34 mouse cellular contexts compared by ENCODE assay signal in the genomic region with DNA sequence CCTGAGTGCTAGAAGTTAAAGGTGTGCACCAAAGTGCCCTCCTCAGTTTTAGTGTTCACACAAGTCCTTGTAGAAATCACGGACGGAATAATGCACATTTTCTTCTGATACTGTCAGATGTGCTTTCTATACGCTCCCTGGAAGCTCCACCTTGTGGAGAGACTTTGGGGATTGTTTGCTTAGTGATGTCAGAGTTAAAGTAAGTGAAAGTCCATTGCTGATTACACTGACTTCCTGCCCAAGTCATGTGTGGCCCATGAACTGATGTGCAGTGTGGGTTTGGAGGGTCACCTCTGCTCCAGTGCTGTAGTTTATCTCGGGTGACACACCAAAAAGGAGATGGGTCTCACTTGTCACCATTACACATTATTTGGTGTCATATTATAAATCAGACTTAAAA. TPM values are rescaled to one million over a fixed set of nuclear protein-coding genes. Genes with fewer than 3 reads are reported as not detected.
DNase-seq lines count a peak whose midpoint lies in the region; ATAC-seq lines count a peak whose summit lies in the region.
"Had no signal": no experiment of that assay in that cellular context is flagged by ENCODE, and none has a peak within 500 bp of the region (broad histone marks: within the 10 kb centered on the region; RNA-seq: fewer than 3 reads in every experiment).

No protein-coding gene starts in this region.

- ATAC-seq in liver, embryonic 13.5 days (ENCODE audit: low read depth): peak; percentile 62
- peak; percentile 65 for ATAC-seq in intestine, embryonic 15.5 days
- peak; percentile 70 for ATAC-seq in liver, embryonic 15.5 days (ENCODE audit: insufficient read depth)
- ATAC-seq in heart, embryonic 11.5 days (replicated peaks; ENCODE audit: insufficient number of reproducible peaks, low FRiP score, low TSS enrichment): no peak
- ATAC-seq: forebrain, embryonic 15.5 days; hindbrain, postnatal 0 days had no signal

- no peak overlapping the region for H3K9ac ChIP-seq in liver, embryonic 13.5 days
- H3K9ac ChIP-seq in intestine, embryonic 15.5 days: no peak overlapping the region
- H3K9ac ChIP-seq in liver, embryonic 15.5 days: no peak overlapping the region
- H3K9ac ChIP-seq in heart, embryonic 11.5 days (ENCODE audit: low read depth, low read length): no peak overlapping the region
- H3K9ac ChIP-seq: embryonic facial prominence, embryonic 13.5 days; forebrain, embryonic 15.5 days; heart, embryonic 13.5 days; limb, embryonic 12.5 days; neural tube, embryonic 13.5 days; stomach, embryonic 15.5 days had no signal

- DNase-seq in liver, embryonic 13.5 days: no peak
- no peak for DNase-seq in liver
- peak; percentile 21 for DNase-seq in yolk sac, embryonic 10.5 days (ENCODE audit: low spot score)
- DNase-seq in natural killer cell, adult 2 months (ENCODE audit: low spot score in 2 of 2): no peak
- DNase-seq: adrenal gland, postnatal 25 days; cerebellum, adult 18-20 months; cerebellum, postnatal 10 days; heart, adult 2 months; heart, postnatal 10 days; kidney, adult 11 months; kidney, postnatal 14 days; lung, adult 18-20 months; lung, postnatal 14 days; thymus, adult 18-20 months; thymus, postnatal 25 days had no signal

- no peak overlapping the region for H3K4me3 ChIP-seq in liver, embryonic 13.5 days (replicated peaks)
- H3K4me3 ChIP-seq in intestine, embryonic 15.5 days (replicated peaks): no peak overlapping the region
- no peak overlapping the region for H3K4me3 ChIP-seq in liver, embryonic 15.5 days (replicated peaks)
- no peak overlapping the region for H3K4me3 ChIP-seq in heart, embryonic 11.5 days (ENCODE audit: low read depth, low read length)
- H3K4me3 ChIP-seq: embryonic facial prominence, embryonic 13.5 days; forebrain, embryonic 10.5 days; forebrain, embryonic 15.5 days; heart, adult 2 months; heart, embryonic 13.5 days; hindbrain, embryonic 10.5 days; left cerebral cortex, adult 2 months; limb, embryonic 12.5 days; myocyte; neural tube, embryonic 13.5 days; stomach, embryonic 15.5 days had no signal

- H3K4me2 ChIP-seq in liver, embryonic 13.5 days: no peak overlapping the region
- H3K4me2 ChIP-seq in intestine, embryonic 15.5 days (replicated peaks): no peak overlapping the region
- no peak overlapping the region for H3K4me2 ChIP-seq in liver, embryonic 15.5 days
- H3K4me2 ChIP-seq in heart, embryonic 11.5 days: no peak overlapping the region
- H3K4me2 ChIP-seq: embryonic facial prominence, embryonic 13.5 days; forebrain, embryonic 15.5 days; heart, embryonic 13.5 days; limb, embryonic 12.5 days; midbrain, embryonic 11.5 days; neural tube, embryonic 13.5 days; stomach, embryonic 15.5 days had no signal

- no peaks in the 10 kb centered on the region for H3K27me3 ChIP-seq in liver, embryonic 13.5 days
- H3K27me3 ChIP-seq in intestine, embryonic 15.5 days (replicated peaks): no peaks in the 10 kb centered on the region
- H3K27me3 ChIP-seq in liver, embryonic 15.5 days: no peaks in the 10 kb centered on the region
- no peaks in the 10 kb centered on the region for H3K27me3 ChIP-seq in heart, embryonic 11.5 days (ENCODE audit: control insufficient read depth, insufficient read depth, low read length)
- H3K27me3 ChIP-seq: embryonic facial prominence, embryonic 13.5 days; forebrain, embryonic 15.5 days; heart, embryonic 13.5 days; limb, embryonic 12.5 days; neural tube, embryonic 13.5 days; stomach, embryonic 15.5 days had no signal

- H3K4me1 ChIP-seq in liver, embryonic 13.5 days (replicated peaks): no peaks in the 10 kb centered on the region
- H3K4me1 ChIP-seq in intestine, embryonic 15.5 days (replicated peaks): no peaks in the 10 kb centered on the region
- no peaks in the 10 kb centered on the region for H3K4me1 ChIP-seq in liver, embryonic 15.5 days (replicated peaks)
- no peaks in the 10 kb centered on the region for H3K4me1 ChIP-seq in heart, embryonic 11.5 days (ENCODE audit: control insufficient read depth, insufficient read depth, low read length)
- H3K4me1 ChIP-seq: embryonic facial prominence, embryonic 13.5 days; forebrain, embryonic 10.5 days; forebrain, embryonic 15.5 days; heart, embryonic 13.5 days; hindbrain, embryonic 10.5 days; limb, embryonic 12.5 days; neural tube, embryonic 13.5 days; stomach, embryonic 15.5 days had no signal

- H3K9me3 ChIP-seq in liver, embryonic 13.5 days (replicated peaks): no peaks in the 10 kb centered on the region
- no peaks in the 10 kb centered on the region for H3K9me3 ChIP-seq in intestine, embryonic 15.5 days
- H3K9me3 ChIP-seq in liver, embryonic 15.5 days (replicated peaks): no peaks in the 10 kb centered on the region
- no peaks in the 10 kb centered on the region for H3K9me3 ChIP-seq in heart, embryonic 11.5 days (replicated peaks; ENCODE audit: control insufficient read depth, low read length)
- H3K9me3 ChIP-seq: embryonic facial prominence, embryonic 13.5 days; forebrain, embryonic 10.5 days; forebrain, embryonic 15.5 days; heart, embryonic 13.5 days; hindbrain, embryonic 10.5 days; limb, embryonic 12.5 days; neural tube, embryonic 13.5 days; stomach, embryonic 15.5 days had no signal

- WGBS in liver, embryonic 13.5 days (ENCODE audit: insufficient replicate concordance): 76% methylated on average over 4 of the region's 4 CpGs
- WGBS in intestine, embryonic 15.5 days: 61% methylated on average over 4 of the region's 4 CpGs
- WGBS in liver, embryonic 15.5 days (ENCODE audit: insufficient replicate concordance): 64% methylated on average over 4 of the region's 4 CpGs
- WGBS in heart, embryonic 11.5 days (ENCODE audit: insufficient replicate concordance): 84% methylated on average over 4 of the region's 4 CpGs

- H3K36me3 ChIP-seq in liver, embryonic 13.5 days: peaks cover 91% of the 10 kb centered on the region
- peaks cover 67% of the 10 kb centered on the region for H3K36me3 ChIP-seq in intestine, embryonic 15.5 days
- H3K36me3 ChIP-seq in liver, embryonic 15.5 days (replicated peaks): peaks cover 95% of the 10 kb centered on the region
- peaks cover 60% of the 10 kb centered on the region for H3K36me3 ChIP-seq in heart, embryonic 11.5 days (ENCODE audit: control insufficient read depth, insufficient read depth, low read length)

- H3K27ac ChIP-seq in liver, embryonic 13.5 days: no peak overlapping the region
- H3K27ac ChIP-seq in intestine, embryonic 15.5 days: no peak overlapping the region
- H3K27ac ChIP-seq in liver, embryonic 15.5 days (replicated peaks): peak overlapping the region; percentile 54; the same call in 1 of the 2 replicates
- no peak overlapping the region for H3K27ac ChIP-seq in heart, embryonic 11.5 days (ENCODE audit: low read depth, low read length)
- H3K27ac ChIP-seq: embryonic facial prominence, embryonic 13.5 days; forebrain, embryonic 10.5 days; forebrain, embryonic 15.5 days; heart, adult 2 months; heart, embryonic 13.5 days; hindbrain, embryonic 10.5 days; hindbrain, postnatal 0 days; left cerebral cortex, adult 2 months; limb, embryonic 12.5 days; neural tube, embryonic 13.5 days; stomach, embryonic 15.5 days had no signal

RNA-seq across cellular contexts. Expression of a gene that starts 33.1 kb away (rescaled TPM):
- polyA plus RNA-seq in liver, embryonic 13.5 days (2015; fragmentation: Nextera tagmentation; extraction: Ambion mirVana): 15.5 and 20.0 TPM in 2 replicates
- 29.1 and 29.4 TPM in 2 replicates for polyA plus RNA-seq in intestine, embryonic 15.5 days (2015; fragmentation: Nextera tagmentation; extraction: Ambion mirVana)
- 13.6 and 14.0 TPM in 2 replicates for polyA plus RNA-seq in liver, embryonic 15.5 days (2015; fragmentation: Nextera tagmentation; extraction: Ambion mirVana)
- polyA plus RNA-seq in heart, embryonic 11.5 days (2014; fragmentation: Nextera tagmentation; extraction: Ambion mirVana): 34.2 and 37.4 TPM in 2 replicates

RNA-seq across cellular contexts. Expression of a gene that starts 33.1 kb away (rescaled TPM):
- polyA plus RNA-seq in liver, embryonic 13.5 days (2015; fragmentation: Nextera tagmentation; extraction: Ambion mirVana): 14.0 and 14.4 TPM in 2 replicates
- 28.8 and 34.4 TPM in 2 replicates for polyA plus RNA-seq in intestine, embryonic 15.5 days (2015; fragmentation: Nextera tagmentation; extraction: Ambion mirVana)
- polyA plus RNA-seq in liver, embryonic 15.5 days (2015; fragmentation: Nextera tagmentation; extraction: Ambion mirVana): 12.0 and 14.3 TPM in 2 replicates
- polyA plus RNA-seq in heart, embryonic 11.5 days (2014; fragmentation: Nextera tagmentation; extraction: Ambion mirVana): 26.6 and 27.7 TPM in 2 replicates

RNA-seq across cellular contexts. Expression of a gene that starts 38.4 kb away (rescaled TPM):
- polyA plus RNA-seq in liver, embryonic 13.5 days (2015; fragmentation: Nextera tagmentation; extraction: Ambion mirVana): 0.82 TPM in 1 of 2 replicates, not detected in the other
- polyA plus RNA-seq in intestine, embryonic 15.5 days (2015; fragmentation: Nextera tagmentation; extraction: Ambion mirVana): not detected in 2 replicates
- not detected in 2 replicates for polyA plus RNA-seq in liver, embryonic 15.5 days (2015; fragmentation: Nextera tagmentation; extraction: Ambion mirVana)
- polyA plus RNA-seq in heart, embryonic 11.5 days (2014; fragmentation: Nextera tagmentation; extraction: Ambion mirVana): not detected in 2 replicates
- polyA plus RNA-seq: embryonic facial prominence, embryonic 13.5 days; forebrain, embryonic 10.5 days; forebrain, embryonic 15.5 days; frontal cortex, adult 2 months; heart, adult 2 months; heart, embryonic 13.5 days; hindbrain, embryonic 10.5 days; hindbrain, postnatal 0 days; kidney, embryonic 14.5 days; limb, embryonic 12.5 days; midbrain, embryonic 11.5 days; midbrain, postnatal 0 days; myocyte; neural tube, embryonic 13.5 days; small intestine, adult 2 months; stomach, embryonic 15.5 days had no signal

RNA-seq across cellular contexts. Expression of a gene that starts 39.9 kb away (rescaled TPM):
- polyA plus RNA-seq in liver, embryonic 13.5 days (2015; fragmentation: Nextera tagmentation; extraction: Ambion mirVana): 20.9 and 21.3 TPM in 2 replicates
- 68.4 and 69.4 TPM in 2 replicates for polyA plus RNA-seq in intestine, embryonic 15.5 days (2015; fragmentation: Nextera tagmentation; extraction: Ambion mirVana)
- 18.9 and 20.4 TPM in 2 replicates for polyA plus RNA-seq in liver, embryonic 15.5 days (2015; fragmentation: Nextera tagmentation; extraction: Ambion mirVana)
- polyA plus RNA-seq in heart, embryonic 11.5 days (2014; fragmentation: Nextera tagmentation; extraction: Ambion mirVana): 78.8 and 80.2 TPM in 2 replicates

RNA-seq across cellular contexts. Expression of a gene that starts 44.8 kb away (rescaled TPM):
- 8.5 and 10.0 TPM in 2 replicates for polyA plus RNA-seq in liver, embryonic 13.5 days (2015; fragmentation: Nextera tagmentation; extraction: Ambion mirVana)
- polyA plus RNA-seq in intestine, embryonic 15.5 days (2015; fragmentation: Nextera tagmentation; extraction: Ambion mirVana): 20.9 and 24.1 TPM in 2 replicates
- polyA plus RNA-seq in liver, embryonic 15.5 days (2015; fragmentation: Nextera tagmentation; extraction: Ambion mirVana): 7.5 and 7.7 TPM in 2 replicates
- polyA plus RNA-seq in heart, embryonic 11.5 days (2014; fragmentation: Nextera tagmentation; extraction: Ambion mirVana): 22.2 and 22.9 TPM in 2 replicates
